Mouse (Mus musculus): ENCODE data around the gene Nckap1.
"Not testable (repeated sequence)": the region's sequence is repeated elsewhere in the genome, so short reads cannot be mapped to it uniquely, and the experiment has no call there.

Gene Nckap1

GRCm38 (mm10) chr2:80567411-80567810 lies 13.8 kb downstream of the Nckap1 start:
- in situ Hi-C loops (cut with MboI; ENCODE audit: unreplicated experiment in 2 of 2), result no loop called here

GRCm38 (mm10) chr2:80562253-80562652 lies 18.9 kb downstream of the Nckap1 start:
- in situ Hi-C loops (cut with MboI; ENCODE audit: unreplicated experiment in 2 of 2), result no loop called here

DNA sequence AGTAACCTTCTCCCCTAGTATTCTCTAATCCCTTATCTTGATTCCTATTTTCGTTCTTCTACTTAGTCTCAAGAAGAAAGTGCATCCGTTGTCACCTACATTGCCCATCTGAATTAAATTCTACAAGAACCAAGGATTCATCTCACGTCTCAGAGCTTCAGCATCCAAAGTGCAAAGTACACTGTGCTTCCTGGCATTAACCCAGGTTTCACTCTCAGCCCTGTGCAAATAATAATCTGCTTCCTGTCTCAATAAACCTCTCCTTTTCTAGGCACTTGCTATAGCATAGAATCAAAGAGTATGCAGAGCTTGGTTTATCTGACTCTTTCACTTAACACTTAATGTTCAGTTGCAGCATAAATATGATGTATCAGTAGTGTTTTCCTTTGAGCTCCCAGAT lies 19.7 kb downstream of the Nckap1 start:
- in situ Hi-C loops (cut with MboI; ENCODE audit: unreplicated experiment in 2 of 2), result no loop called here

- in situ Hi-C loops (cut with MboI; ENCODE audit: unreplicated experiment in 2 of 2), result no loop called here
These were observed 20.4 kb downstream of the Nckap1 start for GRCm38 (mm10) chr2:80560773-80561172.

- in situ Hi-C loops (cut with MboI; ENCODE audit: unreplicated experiment in 2 of 2), result no loop called here
These were observed 21.5 kb downstream of the Nckap1 start for GRCm38 (mm10) chr2:80559655-80560054.

DNA sequence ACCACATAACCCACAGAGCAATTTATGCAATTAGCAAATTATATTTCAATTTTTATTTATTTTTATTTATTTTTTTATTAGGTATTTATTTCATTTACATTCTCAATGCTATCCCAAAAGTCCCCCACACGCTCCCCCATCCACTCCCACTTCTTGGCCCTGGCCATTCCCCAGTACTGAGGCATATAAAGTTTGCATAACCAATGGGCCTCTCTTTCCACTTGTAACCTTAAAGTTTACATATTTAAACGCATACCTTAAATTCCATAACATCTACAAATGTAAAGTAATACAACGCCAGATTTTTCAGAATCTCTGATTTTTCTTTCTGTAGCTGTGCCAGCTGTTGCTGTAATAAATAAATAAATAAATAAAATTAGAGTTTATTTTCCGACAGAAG lies 26.7 kb downstream of the Nckap1 start:
- in situ Hi-C loops (cut with MboI; ENCODE audit: unreplicated experiment in 2 of 2), result no loop called here

- in situ Hi-C loops (cut with MboI; ENCODE audit: unreplicated experiment in 2 of 2), result no loop called here
These were observed 31.5 kb downstream of the Nckap1 start for GRCm38 (mm10) chr2:80549704-80550103.

- in situ Hi-C loops (cut with MboI; ENCODE audit: unreplicated experiment in 2 of 2), result no loop called here
These were observed 33.3 kb downstream of the Nckap1 start for GRCm38 (mm10) chr2:80547901-80548300.

DNA sequence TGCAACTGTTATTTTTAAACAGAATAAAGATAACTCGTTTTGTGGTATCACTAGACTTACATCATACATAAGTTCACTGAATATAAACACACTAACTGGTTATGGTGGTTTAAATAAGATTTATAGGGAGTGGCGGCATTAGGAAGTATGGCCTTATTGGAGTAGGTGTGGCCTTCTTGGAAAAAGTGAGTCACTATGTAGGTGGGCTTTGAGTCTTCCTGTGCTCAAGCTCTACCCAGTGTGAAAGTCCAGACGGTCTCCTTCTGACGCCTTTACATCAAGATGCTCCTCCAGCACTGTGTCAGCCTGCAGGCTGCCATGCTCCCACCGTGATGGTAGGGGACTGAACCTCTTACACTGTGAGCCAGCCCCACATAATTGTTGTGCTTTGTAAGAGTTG lies 38.4 kb downstream of the Nckap1 start:
- in situ Hi-C loops (cut with MboI; ENCODE audit: unreplicated experiment in 2 of 2), result no loop called here

GRCm38 (mm10) chr2:80537156-80537555 lies 44.0 kb downstream of the Nckap1 start:
- in situ Hi-C loops (cut with MboI; ENCODE audit: unreplicated experiment in 2 of 2), result loop anchor here (10.0 kb wide), 1 partner anchor 672 kb away; no protein-coding TSS in a partner anchor

- in situ Hi-C loops (cut with MboI; ENCODE audit: unreplicated experiment in 2 of 2), result loop anchor here (10.0 kb wide), 1 partner anchor 672 kb away; no protein-coding TSS in a partner anchor
These were observed 44.6 kb downstream of the Nckap1 start for GRCm38 (mm10) chr2:80536608-80537007.

DNA sequence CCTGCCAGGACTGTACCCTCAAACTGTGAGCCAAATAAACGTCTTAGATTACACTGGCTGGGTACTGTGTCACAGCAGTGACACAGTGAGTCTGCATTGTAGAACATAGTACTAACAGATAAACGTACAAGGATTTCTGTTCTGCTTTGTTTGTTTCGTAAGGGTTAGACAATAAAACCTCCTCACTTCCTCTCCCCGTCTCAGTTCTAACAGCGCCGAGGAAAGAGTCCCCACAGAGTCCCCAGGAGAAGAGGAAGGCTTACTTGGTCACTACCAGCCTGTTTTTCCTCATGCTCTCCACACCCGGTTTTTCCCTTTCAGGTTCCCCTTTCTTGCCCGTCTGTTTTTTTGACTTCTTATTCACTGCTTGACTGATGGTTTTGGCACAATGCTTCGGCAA lies 56.9 kb downstream of the Nckap1 start:
- in situ Hi-C loops (cut with MboI; ENCODE audit: unreplicated experiment in 2 of 2), result no loop called here

DNA sequence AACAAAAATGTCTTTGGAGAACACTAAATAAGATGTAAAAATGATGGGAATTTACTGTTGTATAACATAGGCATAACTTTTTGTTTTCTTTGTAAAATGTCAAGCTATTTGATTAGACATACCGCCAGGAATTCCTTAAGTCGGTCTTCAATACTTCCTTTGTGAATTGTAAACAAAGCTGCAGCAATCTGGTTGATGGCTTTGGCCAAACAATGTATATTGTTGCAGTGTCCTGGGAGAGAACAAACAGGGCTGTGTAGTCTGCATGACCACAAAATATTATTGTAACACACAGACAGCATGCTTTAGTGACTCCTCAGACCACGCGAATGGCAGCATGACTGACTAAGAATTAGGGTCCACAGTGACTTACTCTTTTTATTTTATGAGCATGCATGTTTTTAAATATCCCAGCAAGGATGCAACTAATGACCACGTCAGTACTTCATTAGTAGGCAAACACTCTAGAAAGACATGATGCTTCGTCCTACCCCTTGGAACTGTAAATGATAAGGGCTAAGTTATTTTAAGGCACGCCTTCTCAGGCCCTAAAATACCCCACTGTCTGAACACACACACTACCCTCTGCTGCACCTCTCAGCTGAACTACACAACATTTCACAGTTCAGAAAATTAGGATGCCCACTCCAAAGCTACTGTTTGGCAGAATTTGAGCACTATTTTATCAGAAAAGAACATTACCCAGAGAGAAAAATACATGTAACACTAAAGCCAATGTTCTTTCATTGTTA lies 75.0 kb downstream of the Nckap1 start:
- in situ Hi-C loops (cut with MboI; ENCODE audit: unreplicated experiment in 2 of 2), result no loop called here

- in situ Hi-C loops (cut with MboI; ENCODE audit: unreplicated experiment in 2 of 2), result no loop called here
These were observed 79.0 kb downstream of the Nckap1 start for GRCm38 (mm10) chr2:80502132-80502531.

GRCm38 (mm10) chr2:80495304-80495703 lies 85.9 kb downstream of the Nckap1 start:
- in situ Hi-C loops (cut with MboI; ENCODE audit: unreplicated experiment in 2 of 2), result not testable (repeated sequence)

- in situ Hi-C loops (cut with MboI; ENCODE audit: unreplicated experiment in 2 of 2), result no loop called here
These were observed 94.3 kb downstream of the Nckap1 start for GRCm38 (mm10) chr2:80486851-80487250.

GRCm38 (mm10) chr2:80484951-80485350 lies 96.2 kb downstream of the Nckap1 start:
- in situ Hi-C loops (cut with MboI; ENCODE audit: unreplicated experiment in 2 of 2), result no loop called here

DNA sequence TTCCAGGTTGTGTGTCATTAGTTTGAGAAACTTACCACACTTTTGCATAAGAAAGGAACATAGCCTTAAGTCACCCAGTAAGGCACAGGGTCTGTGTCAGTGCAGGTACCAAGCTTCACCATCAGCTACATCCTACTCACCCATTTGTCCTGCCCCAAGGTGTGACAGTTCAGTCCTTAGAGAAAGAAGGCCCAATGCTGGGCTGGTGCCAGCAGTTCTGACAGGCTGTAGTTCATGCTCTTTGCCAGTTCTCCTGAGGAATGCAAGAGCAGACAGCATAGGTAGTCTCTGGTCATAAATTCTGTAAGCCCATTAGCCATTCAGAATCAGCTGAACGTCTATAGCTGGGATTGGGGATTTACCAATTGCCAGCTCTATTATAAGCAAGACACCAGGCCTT lies 105.3 kb downstream of the Nckap1 start:
- in situ Hi-C loops (cut with MboI; ENCODE audit: unreplicated experiment in 2 of 2), result no loop called here

GRCm38 (mm10) chr2:80474247-80474796 lies 106.9 kb downstream of the Nckap1 start:
- in situ Hi-C loops (cut with MboI; ENCODE audit: unreplicated experiment in 2 of 2), result no loop called here

DNA sequence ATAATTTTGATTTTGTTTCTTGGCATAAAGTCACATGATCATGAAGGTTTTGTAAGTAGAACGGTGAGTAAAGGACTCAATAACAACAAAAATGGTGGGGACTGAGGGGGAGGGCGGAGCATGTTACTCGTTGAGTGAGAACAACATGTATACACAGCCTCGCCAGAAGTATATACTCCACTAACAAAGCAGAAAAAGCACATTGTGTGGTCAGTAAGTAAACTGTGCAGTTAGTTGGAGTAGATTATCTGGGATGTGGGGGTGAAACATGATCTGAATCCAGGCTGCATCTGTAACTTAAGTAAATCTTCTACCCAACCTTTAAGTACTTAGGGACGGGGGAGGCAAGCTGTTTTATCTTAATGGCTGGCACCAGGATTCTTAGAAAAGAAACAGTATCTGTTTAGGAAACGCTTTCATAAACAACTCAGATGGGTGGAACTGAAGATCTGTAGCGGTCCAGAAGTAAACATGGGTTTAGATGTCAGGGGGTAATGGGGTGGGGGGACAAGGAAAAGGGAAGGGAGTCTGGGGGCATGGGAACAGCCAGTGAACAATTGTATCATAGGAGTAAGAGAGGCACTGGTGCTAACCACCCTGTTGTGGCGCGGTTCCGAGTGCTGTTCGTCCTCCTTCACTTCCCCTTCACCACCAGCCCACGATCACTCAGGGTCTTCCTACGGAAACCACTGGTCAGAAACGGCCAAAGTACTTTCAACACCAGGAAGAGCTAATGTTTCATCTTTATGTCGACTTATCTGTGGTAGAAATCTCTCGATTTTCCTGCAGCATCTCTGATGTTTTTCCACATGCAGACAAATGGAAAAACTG lies 115.0 kb downstream of the Nckap1 start:
- in situ Hi-C loops (cut with MboI; ENCODE audit: unreplicated experiment in 2 of 2), result no loop called here

DNA sequence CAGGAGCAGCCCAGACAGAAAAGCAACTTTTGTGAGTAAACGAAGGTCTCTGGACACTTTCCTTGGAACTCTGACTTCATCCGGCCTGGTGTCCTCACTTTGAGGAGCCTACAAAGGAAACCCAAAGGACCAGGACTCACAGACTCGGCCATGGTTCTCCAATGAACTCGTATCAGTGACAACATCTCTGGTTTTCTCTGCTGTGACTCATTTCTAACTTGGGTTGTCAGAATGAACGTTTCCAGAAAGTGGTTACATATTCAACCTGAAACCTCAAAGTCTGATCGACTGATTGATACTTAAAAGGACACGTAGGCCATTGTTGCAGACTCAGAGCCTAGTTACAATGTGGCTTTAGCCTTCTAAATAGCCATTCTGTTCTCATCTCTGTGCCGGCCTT lies 119.4 kb downstream of the Nckap1 start:
- in situ Hi-C loops (cut with MboI; ENCODE audit: unreplicated experiment in 2 of 2), result no loop called here
